Mouse (Mus musculus): ENCODE measurements around the gene Gbp7. TPM values are rescaled to one million over a fixed set of nuclear protein-coding genes. Genes with fewer than 3 reads are reported as not detected.

Gene Gbp7
- polyA plus RNA-seq, 1 experiment from 2014 or later, result 2.0 TPM

Other genes with a start within 250 kb of the Gbp7 start
- 12.1 and 14.2 TPM in 2 replicates for gene Pdlim5, start 134.6 kb upstream of the Gbp7 start, polyA plus RNA-seq (2016; fragmentation: Nextera tagmentation; extraction: Ambion mirVana)
- not detected in 2 replicates for gene Gbp5, start 36.4 kb upstream of the Gbp7 start, polyA plus RNA-seq (2016; fragmentation: Nextera tagmentation; extraction: Ambion mirVana)
- gene Gbp3, start 29.7 kb downstream of the Gbp7 start, polyA plus RNA-seq (2016; fragmentation: Nextera tagmentation; extraction: Ambion mirVana), result 0.65 and 0.69 TPM in 2 replicates
- gene Gbp2b, start 64.5 kb downstream of the Gbp7 start, polyA plus RNA-seq (2016; fragmentation: Nextera tagmentation; extraction: Ambion mirVana), result not detected in 2 replicates
- gene Gbp2, start 90.3 kb downstream of the Gbp7 start, polyA plus RNA-seq (2016; fragmentation: Nextera tagmentation; extraction: Ambion mirVana), result 0.10 TPM in 2 replicates
- gene Kyat3, start 170.7 kb downstream of the Gbp7 start, polyA plus RNA-seq (2016; fragmentation: Nextera tagmentation; extraction: Ambion mirVana), result 15.3 and 15.7 TPM in 2 replicates
- gene Gtf2b, start 234.7 kb downstream of the Gbp7 start, polyA plus RNA-seq (2016; fragmentation: Nextera tagmentation; extraction: Ambion mirVana), result 90.3 and 91.6 TPM in 2 replicates